Mouse (Mus musculus): ENCODE measurements around the gene Kcne1. TPM values are rescaled to one million over a fixed set of nuclear protein-coding genes. Genes with fewer than 3 reads are reported as not detected.

Gene Kcne1
- polyA plus RNA-seq, 1 experiment from 2014 or later: not detected

GRCm38 (mm10) chr16:92383412-92383811, 24.1 kb upstream of the Kcne1 start:
- no peak overlapping the region for H3K27ac ChIP-seq (replicated peaks)
- ATAC-seq (replicated peaks): no peak

GRCm38 (mm10) chr16:92382508-92382907, 23.2 kb upstream of the Kcne1 start:
- 33% methylated on average over 6 of the region's 6 CpGs for WGBS
- Histone ChIP-seq H3K27me3 (no peaks in the 10 kb centered on the region), H3K4me2 (replicated peaks) (no peak overlapping the region)

More at GRCm38 (mm10) chr16:92383412-92383811, 24.1 kb upstream of the Kcne1 start:
- Histone ChIP-seq H3K9me3 (no peaks in the 10 kb centered on the region), H3K4me2 (replicated peaks) (no peak overlapping the region), H3K4me1 (0 out of 2 replicates have a peak, but pooled peaks cover 3% of the 10 kb centered on the region), H3K4me3 (no peak overlapping the region), H3K27me3 (no peaks in the 10 kb centered on the region), H3K36me3 (no peaks in the 10 kb centered on the region), H3K9ac (replicated peaks) (no peak overlapping the region)

GRCm38 (mm10) chr16:92381092-92381491, 21.8 kb upstream of the Kcne1 start:
- Histone ChIP-seq H3K9me3 (no peaks in the 10 kb centered on the region), H3K36me3 (no peaks in the 10 kb centered on the region), H3K4me1 (0 out of 2 replicates have a peak, but pooled peaks cover 3% of the 10 kb centered on the region), H3K9ac (replicated peaks) (no peak overlapping the region), H3K27ac (replicated peaks) (no peak overlapping the region), H3K27me3 (no peaks in the 10 kb centered on the region), H3K4me2 (replicated peaks) (no peak overlapping the region), H3K4me3 (no peak overlapping the region)
- 84% methylated on average over 6 of the region's 6 CpGs for WGBS
- ATAC-seq (replicated peaks): no peak

More at GRCm38 (mm10) chr16:92382508-92382907, 23.2 kb upstream of the Kcne1 start:
- H3K9ac ChIP-seq (replicated peaks): no peak overlapping the region
- peak; percentile 77 for ATAC-seq (replicated peaks)
- 0 out of 2 replicates have a peak, but pooled peaks cover 3% of the 10 kb centered on the region for H3K4me1 ChIP-seq
- no peaks in the 10 kb centered on the region for H3K36me3 ChIP-seq
- H3K4me3 ChIP-seq: no peak overlapping the region
- no peak overlapping the region for H3K27ac ChIP-seq (replicated peaks)
- H3K9me3 ChIP-seq: no peaks in the 10 kb centered on the region

- H3K36me3 ChIP-seq: no peaks in the 10 kb centered on the region
- H3K4me3 ChIP-seq: no peak overlapping the region
- H3K4me2 ChIP-seq (replicated peaks): no peak overlapping the region
- H3K27me3 ChIP-seq: no peaks in the 10 kb centered on the region
- no peak for ATAC-seq (replicated peaks)
- H3K9ac ChIP-seq (replicated peaks): no peak overlapping the region
- H3K4me1 ChIP-seq: no peaks in the 10 kb centered on the region
- 76% methylated on average over 6 of the region's 6 CpGs for WGBS
- H3K9me3 ChIP-seq: no peaks in the 10 kb centered on the region
- no peak overlapping the region for H3K27ac ChIP-seq (replicated peaks)
Measured at GRCm38 (mm10) chr16:92376976-92377375, 17.7 kb upstream of the Kcne1 start.

DNA sequence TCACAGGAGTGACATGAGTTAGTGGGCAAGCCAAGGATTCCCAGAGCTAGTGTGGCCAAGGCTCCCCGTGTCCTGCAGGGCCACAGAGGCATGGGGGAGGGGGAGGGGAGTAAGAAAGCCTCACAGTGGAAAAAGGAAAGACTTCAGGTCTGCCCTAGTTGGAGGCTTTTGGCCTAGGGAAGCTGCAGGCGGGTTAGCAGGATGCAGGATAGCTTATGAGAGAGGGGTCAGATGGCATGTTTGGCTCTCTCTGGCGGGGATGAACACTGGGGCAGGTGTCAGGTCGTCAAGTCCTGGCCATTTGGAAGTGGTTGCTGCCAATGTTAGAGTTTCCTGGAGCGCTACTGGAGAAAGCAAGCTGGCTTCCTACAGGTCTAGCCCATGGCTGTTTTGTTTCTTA, 12.4 kb upstream of the Kcne1 start:
- H3K9ac ChIP-seq (replicated peaks): no peak overlapping the region
- ATAC-seq (replicated peaks): no peak
- no peaks in the 10 kb centered on the region for H3K36me3 ChIP-seq
- H3K9me3 ChIP-seq: no peaks in the 10 kb centered on the region
- 58% methylated on average over 5 of the region's 5 CpGs for WGBS
- no peak overlapping the region for H3K4me2 ChIP-seq (replicated peaks)
- H3K4me1 ChIP-seq: peaks cover 3% of the 10 kb centered on the region; the same call in 1 of the 2 replicates
- no peak overlapping the region for H3K27ac ChIP-seq (replicated peaks)
- no peaks in the 10 kb centered on the region for H3K27me3 ChIP-seq
- H3K4me3 ChIP-seq: no peak overlapping the region

DNA sequence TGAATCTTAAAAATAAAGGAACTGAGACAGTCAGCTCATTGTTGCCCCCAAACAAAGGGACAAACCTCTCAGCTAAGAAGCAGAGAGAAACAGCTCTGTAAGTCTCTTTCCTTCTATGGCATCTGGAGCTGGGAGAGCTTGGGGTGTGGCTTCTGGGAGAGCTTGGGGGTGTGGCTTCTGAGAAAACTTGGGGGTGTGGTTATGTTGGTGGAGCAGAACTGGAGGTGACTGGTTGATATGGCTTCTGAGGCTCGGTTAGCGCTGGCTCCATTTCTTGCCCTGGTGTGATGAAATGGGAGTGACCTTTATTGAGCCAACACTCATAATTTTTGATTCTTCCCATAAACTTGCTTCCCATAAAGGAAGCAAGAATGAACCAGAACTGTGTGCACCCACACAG, 10.0 kb upstream of the Kcne1 start:
- Histone ChIP-seq H3K4me3 (no peak overlapping the region), H3K4me2 (replicated peaks) (no peak overlapping the region), H3K27ac (replicated peaks) (no peak overlapping the region), H3K4me1 (peaks cover 3% of the 10 kb centered on the region; the same call in 1 of the 2 replicates), H3K9me3 (no peaks in the 10 kb centered on the region), H3K9ac (replicated peaks) (no peak overlapping the region), H3K27me3 (no peaks in the 10 kb centered on the region), H3K36me3 (no peaks in the 10 kb centered on the region)
- WGBS: 51% methylated on average over 2 of the region's 2 CpGs
- ATAC-seq (replicated peaks): no peak

DNA sequence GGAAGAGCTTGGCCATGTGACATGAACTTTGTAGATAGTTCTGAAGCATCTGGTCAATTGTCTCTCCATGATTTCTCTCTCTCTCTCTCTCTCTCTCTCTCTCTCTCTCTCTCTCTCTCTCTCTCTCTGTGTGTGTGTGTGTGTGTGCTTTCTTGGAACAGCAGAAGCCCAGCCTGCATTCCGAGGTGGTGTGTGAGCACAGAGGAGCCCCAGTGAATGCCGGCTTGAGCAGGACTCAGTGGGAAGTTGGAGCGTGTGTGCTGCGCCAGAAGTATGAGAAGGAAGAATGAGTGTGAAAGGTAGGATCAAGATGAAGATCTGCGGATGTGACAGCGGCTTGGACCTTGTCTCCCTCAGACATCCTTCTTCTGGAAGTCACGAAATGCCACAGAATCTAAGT, 6.2 kb upstream of the Kcne1 start:
- Histone ChIP-seq H3K9me3 (no peaks in the 10 kb centered on the region), H3K36me3 (no peaks in the 10 kb centered on the region), H3K27me3 (no peaks in the 10 kb centered on the region), H3K27ac (replicated peaks) (no peak overlapping the region), H3K4me3 (no peak overlapping the region), H3K9ac (replicated peaks) (no peak overlapping the region), H3K4me1 (no peaks in the 10 kb centered on the region), H3K4me2 (replicated peaks) (no peak overlapping the region)
- 42% methylated on average over 7 of the region's 7 CpGs for WGBS
- ATAC-seq (replicated peaks): no peak

DNA sequence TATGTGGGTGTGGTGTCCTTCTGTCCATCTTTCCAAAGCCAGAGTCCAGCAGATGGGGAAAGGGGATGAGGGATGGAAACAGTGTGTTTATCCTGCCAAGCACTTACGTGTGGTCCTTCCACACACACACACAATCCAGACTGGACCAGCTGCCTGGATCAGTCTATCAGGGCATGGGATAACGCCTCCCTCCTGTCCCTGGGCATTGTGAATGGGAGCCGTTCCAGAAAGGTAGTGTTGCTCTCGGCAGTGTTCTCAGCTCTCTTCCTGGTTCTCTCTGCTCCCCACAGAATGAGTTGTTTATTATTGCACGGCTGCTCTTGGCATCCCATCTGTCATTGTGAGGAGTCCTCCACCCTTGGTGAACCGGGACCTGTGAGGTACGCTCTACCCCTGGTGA, 1.4 kb upstream of the Kcne1 start:
- Histone ChIP-seq H3K4me2 (replicated peaks) (no peak overlapping the region), H3K9ac (replicated peaks) (no peak overlapping the region), H3K4me3 (no peak overlapping the region), H3K27me3 (no peaks in the 10 kb centered on the region), H3K9me3 (no peaks in the 10 kb centered on the region), H3K27ac (replicated peaks) (no peak overlapping the region), H3K36me3 (no peaks in the 10 kb centered on the region), H3K4me1 (0 out of 2 replicates have a peak, but pooled peaks cover 3% of the 10 kb centered on the region)
- 70% methylated on average over 7 of the region's 7 CpGs for WGBS
- ATAC-seq (replicated peaks): no peak

DNA sequence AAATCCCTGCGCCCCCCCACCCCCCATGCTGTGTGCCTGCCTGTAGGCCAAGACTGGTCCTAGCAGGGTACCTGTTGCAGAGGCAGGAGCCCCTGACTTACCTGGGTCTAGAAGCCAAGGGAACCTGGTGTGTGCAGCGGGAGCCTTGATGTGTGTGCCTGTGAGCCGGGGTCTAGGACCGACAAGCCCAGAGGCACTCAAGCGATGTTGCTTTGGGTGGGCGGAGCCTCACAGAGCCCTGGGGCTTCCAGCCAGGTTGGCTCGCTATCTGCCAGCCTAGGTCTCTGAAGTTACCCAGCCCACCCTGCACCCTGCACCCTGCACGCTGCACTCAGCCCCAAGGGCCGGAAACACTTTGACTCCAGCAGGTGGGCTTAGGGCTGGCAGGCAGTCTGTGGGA, 534 bp downstream of the Kcne1 start:
- H3K4me1 ChIP-seq: 0 out of 2 replicates have a peak, but pooled peaks cover 3% of the 10 kb centered on the region
- no peak overlapping the region for H3K4me3 ChIP-seq
- no peaks in the 10 kb centered on the region for H3K9me3 ChIP-seq
- no peak overlapping the region for H3K27ac ChIP-seq (replicated peaks)
- H3K9ac ChIP-seq (replicated peaks): no peak overlapping the region
- H3K4me2 ChIP-seq (replicated peaks): no peak overlapping the region
- 0 out of 2 replicates have a peak, but pooled peaks have one; percentile 43 for ATAC-seq (replicated peaks)
- H3K27me3 ChIP-seq: no peaks in the 10 kb centered on the region
- WGBS: 21% methylated on average over 9 of the region's 9 CpGs
- no peaks in the 10 kb centered on the region for H3K36me3 ChIP-seq

DNA sequence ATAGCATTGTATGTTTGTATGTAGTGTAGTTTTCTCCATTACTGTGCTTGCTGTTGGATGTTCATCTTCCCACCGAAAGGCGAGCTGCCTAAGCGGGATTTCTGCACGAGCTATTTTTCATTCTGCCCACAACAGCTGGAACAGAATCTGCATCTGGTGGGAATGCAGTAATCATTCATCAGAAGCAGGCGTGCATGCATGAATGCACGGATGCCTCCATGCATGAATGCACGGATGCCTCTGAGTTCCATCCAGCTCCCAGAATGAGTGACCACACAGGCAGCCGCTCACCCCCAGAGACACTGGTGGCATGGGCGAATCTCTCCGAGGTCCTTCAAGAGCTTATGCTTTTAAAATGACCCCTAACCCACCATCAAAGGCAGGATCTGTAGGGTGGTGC, 1.7 kb downstream of the Kcne1 start:
- no peaks in the 10 kb centered on the region for H3K36me3 ChIP-seq
- no peak overlapping the region for H3K27ac ChIP-seq (replicated peaks)
- H3K27me3 ChIP-seq: no peaks in the 10 kb centered on the region
- no peak for ATAC-seq (replicated peaks)
- 34% methylated on average over 10 of the region's 10 CpGs for WGBS
- no peak overlapping the region for H3K9ac ChIP-seq (replicated peaks)
- H3K4me2 ChIP-seq (replicated peaks): no peak overlapping the region
- H3K4me1 ChIP-seq: 0 out of 2 replicates have a peak, but pooled peaks cover 3% of the 10 kb centered on the region
- no peaks in the 10 kb centered on the region for H3K9me3 ChIP-seq
- H3K4me3 ChIP-seq: no peak overlapping the region

- no peak for ATAC-seq (replicated peaks)
- WGBS: 69% methylated on average over 9 of the region's 9 CpGs
Measured at GRCm38 (mm10) chr16:92357023-92357422, 2.2 kb downstream of the Kcne1 start.

GRCm38 (mm10) chr16:92355982-92356381, 3.3 kb downstream of the Kcne1 start:
- no peaks in the 10 kb centered on the region for H3K36me3 ChIP-seq
- WGBS: 81% methylated on average over 11 of the region's 11 CpGs
- no peak overlapping the region for H3K27ac ChIP-seq (replicated peaks)
- no peak overlapping the region for H3K4me3 ChIP-seq
- ATAC-seq (replicated peaks): no peak
- H3K4me2 ChIP-seq (replicated peaks): no peak overlapping the region
- 0 out of 2 replicates have a peak, but pooled peaks cover 3% of the 10 kb centered on the region for H3K4me1 ChIP-seq
- H3K9me3 ChIP-seq: no peaks in the 10 kb centered on the region
- H3K27me3 ChIP-seq: no peaks in the 10 kb centered on the region
- H3K9ac ChIP-seq (replicated peaks): no peak overlapping the region

More at GRCm38 (mm10) chr16:92357023-92357422, 2.2 kb downstream of the Kcne1 start:
- Histone ChIP-seq H3K4me1 (0 out of 2 replicates have a peak, but pooled peaks cover 3% of the 10 kb centered on the region), H3K9ac (replicated peaks) (no peak overlapping the region), H3K36me3 (no peaks in the 10 kb centered on the region), H3K27me3 (no peaks in the 10 kb centered on the region), H3K4me2 (replicated peaks) (no peak overlapping the region), H3K4me3 (no peak overlapping the region), H3K9me3 (no peaks in the 10 kb centered on the region), H3K27ac (replicated peaks) (no peak overlapping the region)

- Histone ChIP-seq H3K4me1 (0 out of 2 replicates have a peak, but pooled peaks cover 3% of the 10 kb centered on the region), H3K4me2 (replicated peaks) (no peak overlapping the region), H3K27ac (replicated peaks) (no peak overlapping the region), H3K4me3 (no peak overlapping the region), H3K9me3 (no peaks in the 10 kb centered on the region), H3K27me3 (no peaks in the 10 kb centered on the region), H3K36me3 (no peaks in the 10 kb centered on the region), H3K9ac (replicated peaks) (no peak overlapping the region)
- 79% methylated on average over 5 of the region's 5 CpGs for WGBS
- no peak for ATAC-seq (replicated peaks)
Measured at GRCm38 (mm10) chr16:92355366-92355765, 3.9 kb downstream of the Kcne1 start.

All from forebrain, embryonic 15.5 days (tissue).